Mouse (Mus musculus) ES-Bruce4 (cell line): Measurements from ENCODE around the gene Smtnl1.

Experiments
- CTCF ChIP-seq: IDR thresholded peaks from one replicate; pipeline ENCODE4 v1.8.1; 2011; ENCODE audit warnings: low read depth, low read length
- EP300 ChIP-seq: IDR thresholded peaks from 2 replicates; pipeline ENCODE4 v1.6.1; 2011; ENCODE audit warnings: low read depth, low read length; ENCODE audit not compliant: insufficient read depth
- POLR2A ChIP-seq: IDR thresholded peaks from one replicate; pipeline ENCODE4 v1.8.1; 2011; ENCODE audit warnings: low read length; ENCODE audit not compliant: insufficient read depth

GRCm38 (mm10) chr2:84793154-84793553, 29.3 kb downstream of the Smtnl1 start:
- no peak for TF ChIP-seq CTCF
- TF ChIP-seq EP300 = no peak
- TF ChIP-seq POLR2A = no peak
